Mouse (Mus musculus) megakaryocyte-erythroid progenitor cell, adult 5-6 weeks (primary cell): ENCODE results near the gene Olfr675. TPM values are rescaled to one million over a fixed set of nuclear protein-coding genes. Genes with fewer than 3 reads are reported as not detected.
"Not testable (repeated sequence)": the region's sequence is repeated elsewhere in the genome, so short reads cannot be mapped to it uniquely, and the experiment has no call there.

ENCODE experiments used
- ATAC-seq: replicated peaks from 2 replicates; pipeline ENCODE4 v1.8.0; 2016; ENCODE audit warnings: mild to moderate bottlenecking, inconsistent platforms; ENCODE audit not compliant: severe bottlenecking, poor library complexity, low FRiP score, low TSS enrichment
- total RNA-seq, 2 experiments: library from RNA; stranded (forward) in 1 of 2; stranded (reverse) in 1 of 2; fragments of 200-1000, 215-1000 nt in 1 of 2; fragments of >200 nt in 1 of 2; fragmentation: Nextera tagmentation in 1 of 2; gene quantifications; 2 replicates each; pipeline ENCODE4 v1.2.3; 2014 to 2017

Olfr675 gene
- not detected in 2 replicates for total RNA-seq (2014; fragmentation: Nextera tagmentation)
- total RNA-seq (2017) = not detected in 2 replicates

- ATAC-seq = no peak
These were observed at the start of gene Olfr675 for GRCm38 (mm10) chr7:105028360-105028759. Gene Olfr675, minus strand, starts transcription at chr7:105028460.

- ATAC-seq = no peak
These were observed 35.9 kb upstream of the Olfr675 start, which contains the start of gene Olfr678 for GRCm38 (mm10) chr7:105064175-105064574. Gene Olfr678, plus strand, starts transcription at chr7:105064475.

GRCm38 (mm10) chr7:105058951-105059350 lies 30.7 kb upstream of the Olfr675 start:
- ATAC-seq = no peak

- not testable (repeated sequence) for ATAC-seq
These were observed 5.6 kb upstream of the Olfr675 start for GRCm38 (mm10) chr7:105033836-105034235.

- ATAC-seq = no peak
These were observed 4.1 kb upstream of the Olfr675 start, which contains the start of gene Olfr676 for GRCm38 (mm10) chr7:105032398-105032797. Gene Olfr676, plus strand, starts transcription at chr7:105032698.

GRCm38 (mm10) chr7:105022530-105022929 lies 5.7 kb downstream of the Olfr675 start:
- ATAC-seq = no peak

- ATAC-seq = no peak
These were observed 26.3 kb downstream of the Olfr675 start, which contains the start of gene Olfr672 for GRCm38 (mm10) chr7:105001929-105002328. Gene Olfr672, minus strand, starts transcription at chr7:105002029.

- ATAC-seq = no peak
These were observed 49.2 kb downstream of the Olfr675 start, which contains the start of gene Olfr671 for GRCm38 (mm10) chr7:104979026-104979425. Gene Olfr671, minus strand, starts transcription at chr7:104979126.

- not testable (repeated sequence) for ATAC-seq
These were observed 55.8 kb downstream of the Olfr675 start for GRCm38 (mm10) chr7:104972507-104972906.

Other genes with a start within 250 kb of the Olfr675 start
- gene Usp17lb, start 185.9 kb downstream of the Olfr675 start, total RNA-seq (2014; fragmentation: Nextera tagmentation) = not detected in 2 replicates
- gene Usp17lb, start 185.9 kb downstream of the Olfr675 start, total RNA-seq (2017) = not detected in 2 replicates
- gene Usp17la, start 171.5 kb downstream of the Olfr675 start, total RNA-seq (2014; fragmentation: Nextera tagmentation) = not detected in 2 replicates
- not detected in 2 replicates for gene Usp17la, start 171.5 kb downstream of the Olfr675 start, total RNA-seq (2017)
- not detected in 2 replicates for gene Olfr665, start 150.4 kb downstream of the Olfr675 start, total RNA-seq (2014; fragmentation: Nextera tagmentation)
- gene Olfr665, start 150.4 kb downstream of the Olfr675 start, total RNA-seq (2017) = not detected in 2 replicates
- gene Olfr666, start 132.5 kb downstream of the Olfr675 start, total RNA-seq (2014; fragmentation: Nextera tagmentation) = not detected in 2 replicates
- not detected in 2 replicates for gene Olfr666, start 132.5 kb downstream of the Olfr675 start, total RNA-seq (2017)
- not detected in 2 replicates for gene Olfr667, start 107.0 kb downstream of the Olfr675 start, total RNA-seq (2014; fragmentation: Nextera tagmentation)
- gene Olfr667, start 107.0 kb downstream of the Olfr675 start, total RNA-seq (2017) = not detected in 2 replicates
- gene Olfr668, start 100.4 kb downstream of the Olfr675 start, total RNA-seq (2014; fragmentation: Nextera tagmentation) = not detected in 2 replicates
- not detected in 2 replicates for gene Olfr668, start 100.4 kb downstream of the Olfr675 start, total RNA-seq (2017)
- gene Olfr669, start 94.2 kb downstream of the Olfr675 start, total RNA-seq (2014; fragmentation: Nextera tagmentation) = not detected in 2 replicates
- not detected in 2 replicates for gene Olfr669, start 94.2 kb downstream of the Olfr675 start, total RNA-seq (2017)
- not detected in 2 replicates for gene Olfr670, start 65.8 kb downstream of the Olfr675 start, total RNA-seq (2014; fragmentation: Nextera tagmentation)
- not detected in 2 replicates for gene Olfr670, start 65.8 kb downstream of the Olfr675 start, total RNA-seq (2017)
- gene Olfr671, start 49.3 kb downstream of the Olfr675 start, total RNA-seq (2014; fragmentation: Nextera tagmentation) = not detected in 2 replicates
- gene Olfr671, start 49.3 kb downstream of the Olfr675 start, total RNA-seq (2017) = not detected in 2 replicates
- gene Olfr672, start 26.4 kb downstream of the Olfr675 start, total RNA-seq (2014; fragmentation: Nextera tagmentation) = not detected in 2 replicates
- not detected in 2 replicates for gene Olfr672, start 26.4 kb downstream of the Olfr675 start, total RNA-seq (2017)
- not detected in 2 replicates for gene Olfr676, start 4.2 kb upstream of the Olfr675 start, total RNA-seq (2014; fragmentation: Nextera tagmentation)
- not detected in 2 replicates for gene Olfr676, start 4.2 kb upstream of the Olfr675 start, total RNA-seq (2017)
- gene Olfr677, start 22.9 kb upstream of the Olfr675 start, total RNA-seq (2014; fragmentation: Nextera tagmentation) = not detected in 2 replicates
- gene Olfr677, start 22.9 kb upstream of the Olfr675 start, total RNA-seq (2017) = not detected in 2 replicates
- gene Olfr678, start 36.0 kb upstream of the Olfr675 start, total RNA-seq (2014; fragmentation: Nextera tagmentation) = not detected in 2 replicates
- gene Olfr678, start 36.0 kb upstream of the Olfr675 start, total RNA-seq (2017) = not detected in 2 replicates
- not detected in 2 replicates for gene Olfr679, start 52.7 kb upstream of the Olfr675 start, total RNA-seq (2014; fragmentation: Nextera tagmentation)
- gene Olfr679, start 52.7 kb upstream of the Olfr675 start, total RNA-seq (2017) = not detected in 2 replicates
- gene Olfr680-ps1, start 64.4 kb upstream of the Olfr675 start, total RNA-seq (2014; fragmentation: Nextera tagmentation) = not detected in 2 replicates
- gene Olfr680-ps1, start 64.4 kb upstream of the Olfr675 start, total RNA-seq (2017) = not detected in 2 replicates
- gene Olfr681, start 88.4 kb upstream of the Olfr675 start, total RNA-seq (2014; fragmentation: Nextera tagmentation) = not detected in 2 replicates
- not detected in 2 replicates for gene Olfr681, start 88.4 kb upstream of the Olfr675 start, total RNA-seq (2017)
- gene Olfr683, start 118.6 kb upstream of the Olfr675 start, total RNA-seq (2014; fragmentation: Nextera tagmentation) = not detected in 2 replicates
- not detected in 2 replicates for gene Olfr683, start 118.6 kb upstream of the Olfr675 start, total RNA-seq (2017)
- not detected in 2 replicates for gene Olfr684, start 135.2 kb upstream of the Olfr675 start, total RNA-seq (2014; fragmentation: Nextera tagmentation)
- gene Olfr684, start 135.2 kb upstream of the Olfr675 start, total RNA-seq (2017) = not detected in 2 replicates
- gene Olfr685, start 157.6 kb upstream of the Olfr675 start, total RNA-seq (2014; fragmentation: Nextera tagmentation) = not detected in 2 replicates
- gene Olfr685, start 157.6 kb upstream of the Olfr675 start, total RNA-seq (2017) = not detected in 2 replicates
- not detected in 2 replicates for gene Olfr686, start 179.0 kb upstream of the Olfr675 start, total RNA-seq (2014; fragmentation: Nextera tagmentation)
- not detected in 2 replicates for gene Olfr686, start 179.0 kb upstream of the Olfr675 start, total RNA-seq (2017)